ENCODE assay signal across 30 mouse cellular contexts in the genomic region with DNA sequence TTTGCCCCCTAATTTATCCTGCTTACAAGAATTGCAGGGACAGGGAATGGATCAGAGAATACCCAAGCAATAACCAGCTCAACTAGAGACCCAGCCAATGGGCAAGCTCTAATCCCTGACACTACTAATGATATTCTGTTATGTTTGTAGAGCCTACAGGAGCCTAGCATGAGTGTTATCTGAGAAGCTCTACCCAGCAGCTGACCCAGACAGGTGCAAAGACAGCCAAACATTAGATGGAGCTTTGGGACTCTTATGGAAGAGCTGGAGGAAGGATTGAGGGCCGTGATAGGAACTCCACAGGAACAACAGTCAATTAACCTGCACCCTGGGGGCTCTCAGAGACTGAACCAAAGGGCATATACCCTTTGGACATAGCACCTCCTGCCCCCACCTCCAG.
"Had no signal": no experiment of that assay in that cellular context is flagged by ENCODE, and none has a peak within 500 bp of the region (broad histone marks: within the 10 kb centered on the region; RNA-seq: fewer than 3 reads in every experiment).

No protein-coding gene starts in this region.

- H3K4me3 ChIP-seq: limb, embryonic 10.5 days; limb, embryonic 12.5 days; limb, embryonic 13.5 days; limb, embryonic 15.5 days; liver, embryonic 12.5 days; liver, embryonic 13.5 days; liver, embryonic 15.5 days; lung, embryonic 15.5 days; megakaryocyte, embryonic 14.5 days; midbrain, embryonic 10.5 days; midbrain, embryonic 12.5 days; midbrain, embryonic 13.5 days; midbrain, embryonic 15.5 days; neural tube, embryonic 12.5 days had no signal

- H3K9me3 ChIP-seq: limb, embryonic 10.5 days; limb, embryonic 12.5 days; limb, embryonic 13.5 days; limb, embryonic 15.5 days; liver, embryonic 12.5 days; liver, embryonic 13.5 days; liver, embryonic 15.5 days; lung, embryonic 15.5 days; megakaryocyte, embryonic 14.5 days; midbrain, embryonic 10.5 days; midbrain, embryonic 12.5 days; midbrain, embryonic 13.5 days; midbrain, embryonic 15.5 days; neural tube, embryonic 12.5 days had no signal

- DNase-seq: left cerebral cortex, postnatal 4 days; liver; liver, embryonic 13.5 days; liver, postnatal 0 days; lung, adult 18-20 months; lung, adult 2 months; lung, embryonic 14.5 days; lung, postnatal 10 days; lung, postnatal 14 days; lung, postnatal 36 days; lung, postnatal 4 days; midbrain, embryonic 14.5 days had no signal

- H3K27ac ChIP-seq: limb, embryonic 10.5 days; limb, embryonic 12.5 days; limb, embryonic 13.5 days; limb, embryonic 15.5 days; liver, embryonic 12.5 days; liver, embryonic 13.5 days; liver, embryonic 14.5 days; liver, embryonic 15.5 days; lung, embryonic 15.5 days; macrophage; midbrain, embryonic 10.5 days; midbrain, embryonic 12.5 days; midbrain, embryonic 13.5 days; midbrain, embryonic 15.5 days; neural tube, embryonic 12.5 days had no signal

- H3K4me2 ChIP-seq: limb, embryonic 12.5 days; limb, embryonic 13.5 days; limb, embryonic 15.5 days; liver, embryonic 11.5 days; liver, embryonic 12.5 days; liver, embryonic 13.5 days; liver, embryonic 15.5 days; lung, embryonic 14.5 days; lung, embryonic 15.5 days; midbrain, embryonic 11.5 days; midbrain, embryonic 12.5 days; midbrain, embryonic 13.5 days; midbrain, embryonic 15.5 days; neural tube, embryonic 12.5 days had no signal

- H3K4me1 ChIP-seq: limb, embryonic 10.5 days; limb, embryonic 12.5 days; limb, embryonic 13.5 days; limb, embryonic 15.5 days; liver, embryonic 12.5 days; liver, embryonic 13.5 days; liver, embryonic 15.5 days; lung, embryonic 15.5 days; midbrain, embryonic 10.5 days; midbrain, embryonic 12.5 days; midbrain, embryonic 13.5 days; neural tube, embryonic 12.5 days had no signal

- H3K36me3 ChIP-seq: limb, embryonic 10.5 days; limb, embryonic 12.5 days; limb, embryonic 13.5 days; limb, embryonic 15.5 days; liver, embryonic 12.5 days; liver, embryonic 13.5 days; liver, embryonic 15.5 days; lung, embryonic 15.5 days; midbrain, embryonic 10.5 days; midbrain, embryonic 12.5 days; midbrain, embryonic 13.5 days; midbrain, embryonic 15.5 days; neural tube, embryonic 12.5 days had no signal

- H3K9ac ChIP-seq: limb, embryonic 12.5 days; limb, embryonic 13.5 days; limb, embryonic 15.5 days; liver, embryonic 12.5 days; liver, embryonic 13.5 days; liver, embryonic 14.5 days; liver, embryonic 15.5 days; liver, postnatal 0 days; lung, embryonic 14.5 days; lung, embryonic 15.5 days; midbrain, embryonic 12.5 days; midbrain, embryonic 13.5 days; midbrain, embryonic 15.5 days; neural tube, embryonic 12.5 days had no signal

- ATAC-seq: liver, embryonic 12.5 days; liver, postnatal 0 days; lung, postnatal 0 days; midbrain, embryonic 13.5 days had no signal

- H3K27me3 ChIP-seq: limb, embryonic 12.5 days; limb, embryonic 13.5 days; limb, embryonic 15.5 days; liver, embryonic 12.5 days; liver, embryonic 13.5 days; liver, embryonic 15.5 days; lung, embryonic 15.5 days; megakaryocyte, embryonic 14.5 days; midbrain, embryonic 12.5 days; midbrain, embryonic 13.5 days; midbrain, embryonic 15.5 days; neural tube, embryonic 12.5 days had no signal
